Mouse (Mus musculus): ENCODE measurements around the gene Idh3a.
A peak's percentile ranks its signal among the peaks of the same experiment; 100 is the strongest.

DNA sequence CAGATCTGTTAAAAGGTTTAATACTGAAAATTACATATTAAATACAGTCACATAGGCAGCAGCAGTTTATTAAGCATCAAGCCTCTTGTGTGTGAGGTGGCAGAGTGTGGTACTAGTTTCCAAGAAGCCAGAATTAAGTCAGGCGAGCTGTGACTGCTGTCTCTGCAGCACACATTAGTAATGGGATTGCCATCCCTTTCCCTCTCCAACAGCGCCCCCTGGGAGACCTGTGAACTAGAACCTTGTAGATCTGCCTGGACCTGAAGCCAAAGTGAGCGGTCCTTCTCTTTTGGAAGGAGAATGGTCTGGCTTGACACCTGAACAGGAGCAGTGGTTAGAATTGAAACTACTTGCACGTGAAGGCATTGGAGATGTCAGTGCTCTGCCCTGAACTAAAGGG, 18.8 kb downstream of the Idh3a start:
- TF ChIP-seq EP300 (IDR thresholded peaks at IDR 0.05; ENCODE audit: low read depth) (no peak), CTCF (IDR thresholded peaks at IDR 0.05; ENCODE audit: low read depth) (peak; percentile 61)
